In the genomic region with DNA sequence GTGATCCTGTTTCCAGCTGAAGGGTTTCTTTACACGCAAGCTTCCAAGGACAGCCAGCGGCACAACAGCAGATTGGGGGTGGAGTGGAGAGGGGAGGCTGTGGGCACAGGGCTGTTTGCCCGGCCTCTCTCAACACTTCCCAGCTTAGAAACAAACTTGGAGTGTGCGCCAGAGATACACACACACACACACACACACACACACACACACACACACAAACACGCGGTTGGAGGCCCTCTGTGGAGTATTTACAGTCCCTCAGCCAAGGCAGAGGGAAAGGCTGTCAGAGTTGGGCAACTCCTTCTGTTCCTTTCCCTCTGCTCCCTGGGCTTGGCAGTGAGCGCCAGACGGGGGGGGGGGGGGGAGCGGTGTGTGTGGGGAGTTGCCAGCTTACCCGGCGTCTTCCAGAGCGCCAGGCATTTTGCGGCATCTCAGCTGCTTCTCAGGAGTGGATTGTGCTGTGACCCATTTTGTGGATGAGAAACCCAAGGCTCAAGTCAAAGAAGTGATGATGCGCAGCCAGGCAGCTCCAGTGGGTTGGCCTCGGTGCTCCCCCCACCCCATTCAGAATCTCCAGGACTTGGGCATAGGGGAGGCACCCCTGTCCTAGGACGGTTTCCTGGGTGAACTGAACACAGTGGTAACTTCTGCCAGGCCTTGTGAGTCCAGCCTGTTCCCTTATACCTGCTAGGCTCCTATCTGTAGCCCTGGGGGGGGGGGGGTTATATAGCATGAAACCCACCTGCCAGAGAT, we compare ENCODE assay signal across 8 mouse cellular contexts. TPM values are rescaled to one million over a fixed set of nuclear protein-coding genes. Genes with fewer than 3 reads are reported as not detected.
DNase-seq lines count a peak whose midpoint lies in the region; ATAC-seq and TF ChIP-seq lines count a peak whose summit lies in the region.

No protein-coding gene starts in this region.

- 25% methylated on average over 14 of the region's 16 CpGs for WGBS in forebrain, embryonic 11.5 days
- 27% methylated on average over 13 of the region's 16 CpGs for WGBS in lung, embryonic 14.5 days

- H3K4me2 ChIP-seq in forebrain, embryonic 11.5 days (ENCODE audit: low read depth, low read length, severe bottlenecking): peak overlapping the region; percentile 74
- H3K4me2 ChIP-seq in lung, embryonic 14.5 days: peak overlapping the region; percentile 99

- H3K4me3 ChIP-seq in gastrocnemius, adult 2 months: peak overlapping the region; percentile 35
- peak overlapping the region; percentile 71 for H3K4me3 ChIP-seq in forebrain, embryonic 11.5 days (ENCODE audit: low read depth, low read length)
- peak overlapping the region; percentile 68 for H3K4me3 ChIP-seq in lung, embryonic 14.5 days (ENCODE audit: low read depth, low read length)

- intact Hi-C loops in gastrocnemius, adult 2 months (cut with DNase I): loop anchor here (5.0 kb wide), 2 partner anchors 108 to 123 kb away; no protein-coding TSS in a partner anchor
- intact Hi-C loops in heart, postnatal 25 days (cut with DNase I): loop anchor here (2.0 to 5.0 kb wide), 2 partner anchors 37 to 109 kb away; no protein-coding TSS in a partner anchor

- H3K9me3 ChIP-seq in forebrain, embryonic 11.5 days (ENCODE audit: control insufficient read depth, low read length): no peaks in the 10 kb centered on the region
- H3K9me3 ChIP-seq in lung, embryonic 14.5 days (ENCODE audit: low read depth, low read length): no peaks in the 10 kb centered on the region

- H3K9ac ChIP-seq in forebrain, embryonic 11.5 days (ENCODE audit: low read length): peak overlapping the region; percentile 35; the same call in 1 of the 2 replicates
- H3K9ac ChIP-seq in lung, embryonic 14.5 days: no peak overlapping the region

- peak; percentile 64 for DNase-seq in gastrocnemius, adult 2 months
- DNase-seq in gastrocnemius, postnatal 4 days (ENCODE audit: low spot score in 2 of 2): no peak
- DNase-seq in forebrain, embryonic 11.5 days (ENCODE audit: low spot score): no peak
- DNase-seq in heart, postnatal 25 days (ENCODE audit: low spot score): peak; percentile 37
- DNase-seq in layer of hippocampus, adult 9-11 months: peak; percentile 84
- peak; percentile 71 for DNase-seq in lung, embryonic 14.5 days
- peak; percentile 80 to 85 for DNase-seq in right cerebral cortex, adult 2 months (ENCODE audit: low spot score in 2 of 2)
- DNase-seq in spleen, adult 12 weeks (ENCODE audit: low spot score): no peak

- H3K27ac ChIP-seq in gastrocnemius, adult 2 months: no peak overlapping the region
- H3K27ac ChIP-seq in forebrain, embryonic 11.5 days (ENCODE audit: low read depth, low read length): no peak overlapping the region
- no peak overlapping the region for H3K27ac ChIP-seq in lung, embryonic 14.5 days (ENCODE audit: low read depth)

- 0 out of 2 replicates have a peak, but pooled peaks cover 2% of the 10 kb centered on the region for H3K27me3 ChIP-seq in forebrain, embryonic 11.5 days (ENCODE audit: control insufficient read depth, insufficient read depth, low read length)
- H3K27me3 ChIP-seq in lung, embryonic 14.5 days (ENCODE audit: insufficient read depth, low read length): peaks cover 25% of the 10 kb centered on the region

- no peaks in the 10 kb centered on the region for H3K36me3 ChIP-seq in forebrain, embryonic 11.5 days (ENCODE audit: control insufficient read depth, insufficient read depth, low read length)
- no peaks in the 10 kb centered on the region for H3K36me3 ChIP-seq in lung, embryonic 14.5 days (ENCODE audit: insufficient read depth)

- no peak for ATAC-seq in forebrain, embryonic 11.5 days (replicated peaks; ENCODE audit: low FRiP score)
- no peak for ATAC-seq in lung, embryonic 14.5 days (ENCODE audit: insufficient read depth)

- peaks cover 53% of the 10 kb centered on the region for H3K4me1 ChIP-seq in forebrain, embryonic 11.5 days (replicated peaks; ENCODE audit: control insufficient read depth, insufficient read depth, low read length)
- H3K4me1 ChIP-seq in lung, embryonic 14.5 days (ENCODE audit: insufficient read depth): peaks cover 38% of the 10 kb centered on the region

- no peak for TF ChIP-seq CTCF in gastrocnemius, adult 2 months (IDR thresholded peaks at IDR 0.05)
- peak; percentile 10; the same call in 1 of the 2 replicates for TF ChIP-seq CTCF in lung, embryonic 14.5 days (IDR thresholded peaks at IDR 0.05; ENCODE audit: low read depth)

RNA-seq across cellular contexts. Expression of a gene that starts 2.3 kb away (rescaled TPM):
- total RNA-seq in gastrocnemius, adult 2 months (2021): 1 to 10 TPM in 1 of 2 experiments, under 1 TPM in 1; 0.18 to 1.1 TPM
- 1 to 10 TPM; 2.2 to 2.5 TPM for total RNA-seq in gastrocnemius, postnatal 4 days (2021)
- 8.7 and 9.4 TPM in 2 replicates for polyA plus RNA-seq in forebrain, embryonic 11.5 days (2014; fragmentation: Nextera tagmentation; extraction: Ambion mirVana)
- 1 to 10 TPM; 2.4 to 4.2 TPM for total RNA-seq in heart, postnatal 25 days (2021)
- polyA plus RNA-seq in lung, embryonic 14.5 days (2014; fragmentation: Nextera tagmentation; extraction: Ambion mirVana): 2.3 and 2.5 TPM in 2 replicates

Comparison
In these comparisons a context has a peak if more than half of its experiments do, and no peak if none do; other contexts are left out.
1. DNase-seq: peak in gastrocnemius, adult 2 months (single experiment), heart, postnatal 25 days (single experiment), layer of hippocampus, adult 9-11 months (single experiment), lung, embryonic 14.5 days (single experiment) and right cerebral cortex, adult 2 months (2 of 2); none in gastrocnemius, postnatal 4 days (0 of 2), forebrain, embryonic 11.5 days (single experiment) and spleen, adult 12 weeks (single experiment).
2. Peak in every context shown above with its lines, with median percentiles within 50 percentile points of each other: H3K4me3 ChIP-seq.